In the genomic region with DNA sequence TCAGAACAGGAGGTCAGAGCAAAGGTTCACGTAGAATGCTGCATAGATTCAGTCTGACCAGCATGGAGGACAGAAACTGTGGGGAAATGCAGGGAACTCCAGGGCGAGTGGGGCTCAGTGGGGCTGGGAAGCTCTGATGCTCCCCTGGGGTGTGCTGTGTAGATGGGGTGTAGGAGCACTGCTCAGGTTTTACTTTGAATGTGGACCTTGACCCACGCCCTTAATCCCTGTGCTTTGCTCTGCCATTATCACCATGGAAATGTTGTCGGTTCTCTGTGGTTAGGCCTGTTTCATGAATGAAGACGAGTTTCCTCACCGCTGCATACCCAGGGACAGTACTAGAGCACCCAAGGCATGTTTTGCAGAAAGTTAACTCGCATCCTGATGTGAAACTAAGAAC, we compare ENCODE assay signal across 29 mouse cellular contexts.
"Had no signal": no experiment of that assay in that cellular context is flagged by ENCODE, and none has a peak within 500 bp of the region (broad histone marks: within the 10 kb centered on the region; RNA-seq: fewer than 3 reads in every experiment).

No protein-coding gene starts in this region.

- H3K27ac ChIP-seq: embryonic facial prominence, embryonic 10.5 days; embryonic facial prominence, embryonic 12.5 days; embryonic facial prominence, embryonic 13.5 days; embryonic facial prominence, embryonic 15.5 days; forebrain, embryonic 10.5 days; forebrain, embryonic 12.5 days; forebrain, embryonic 13.5 days; forebrain, embryonic 15.5 days; heart, adult 2 months had no signal

- DNase-seq: cerebellum, adult 2 months; cerebellum, adult 8-10 months; cerebellum, adult 9-10 months; cerebellum, adult 9-11 months; cerebellum, postnatal 10 days; cerebellum, postnatal 14 days; cerebellum, postnatal 25 days; cerebellum, postnatal 36 days; embryo, embryonic 11 days; forebrain, postnatal 0 days; gastrocnemius, adult 2 months; gastrocnemius, postnatal 10 days; gastrocnemius, postnatal 14 days; gastrocnemius, postnatal 25 days; gastrocnemius, postnatal 36 days; heart, adult 11 months; heart, adult 18-20 months; heart, adult 2 months had no signal

- H3K27me3 ChIP-seq: embryonic facial prominence, embryonic 12.5 days; embryonic facial prominence, embryonic 13.5 days; embryonic facial prominence, embryonic 15.5 days; forebrain, embryonic 12.5 days; forebrain, embryonic 13.5 days; forebrain, embryonic 15.5 days had no signal

- H3K9me3 ChIP-seq: embryonic facial prominence, embryonic 10.5 days; embryonic facial prominence, embryonic 12.5 days; embryonic facial prominence, embryonic 13.5 days; embryonic facial prominence, embryonic 15.5 days; forebrain, embryonic 10.5 days; forebrain, embryonic 12.5 days; forebrain, embryonic 13.5 days; forebrain, embryonic 15.5 days had no signal

- H3K4me1 ChIP-seq: embryonic facial prominence, embryonic 10.5 days; embryonic facial prominence, embryonic 12.5 days; embryonic facial prominence, embryonic 13.5 days; embryonic facial prominence, embryonic 15.5 days; forebrain, embryonic 12.5 days; forebrain, embryonic 13.5 days; forebrain, embryonic 15.5 days had no signal

- H3K9ac ChIP-seq: embryonic facial prominence, embryonic 12.5 days; embryonic facial prominence, embryonic 13.5 days; embryonic facial prominence, embryonic 15.5 days; forebrain, embryonic 12.5 days; forebrain, embryonic 13.5 days; forebrain, embryonic 15.5 days; forebrain, postnatal 0 days had no signal

- ATAC-seq: forebrain, embryonic 13.5 days; forebrain, embryonic 14.5 days; forebrain, embryonic 15.5 days; forebrain, embryonic 16.5 days; forebrain, postnatal 0 days had no signal

- H3K4me3 ChIP-seq: embryonic facial prominence, embryonic 10.5 days; embryonic facial prominence, embryonic 12.5 days; embryonic facial prominence, embryonic 13.5 days; embryonic facial prominence, embryonic 15.5 days; erythroblast, embryonic 14.5 days; forebrain, embryonic 10.5 days; forebrain, embryonic 12.5 days; forebrain, embryonic 13.5 days; forebrain, embryonic 15.5 days; gastrocnemius, adult 2 months; heart, adult 2 months had no signal

- H3K4me2 ChIP-seq: embryonic facial prominence, embryonic 12.5 days; embryonic facial prominence, embryonic 13.5 days; embryonic facial prominence, embryonic 15.5 days; forebrain, embryonic 12.5 days; forebrain, embryonic 13.5 days; forebrain, embryonic 15.5 days had no signal
